Mouse (Mus musculus): Measurements from ENCODE around the gene Slc1a7. TPM values are rescaled to one million over a fixed set of nuclear protein-coding genes. Genes with fewer than 3 reads are reported as not detected.
A peak's percentile ranks its signal among the peaks of the same experiment; 100 is the strongest.

Gene Slc1a7
- 0.05 and 0.09 TPM in 2 replicates for polyA plus RNA-seq (2014; fragmentation: Nextera tagmentation; extraction: Ambion mirVana)

DNA sequence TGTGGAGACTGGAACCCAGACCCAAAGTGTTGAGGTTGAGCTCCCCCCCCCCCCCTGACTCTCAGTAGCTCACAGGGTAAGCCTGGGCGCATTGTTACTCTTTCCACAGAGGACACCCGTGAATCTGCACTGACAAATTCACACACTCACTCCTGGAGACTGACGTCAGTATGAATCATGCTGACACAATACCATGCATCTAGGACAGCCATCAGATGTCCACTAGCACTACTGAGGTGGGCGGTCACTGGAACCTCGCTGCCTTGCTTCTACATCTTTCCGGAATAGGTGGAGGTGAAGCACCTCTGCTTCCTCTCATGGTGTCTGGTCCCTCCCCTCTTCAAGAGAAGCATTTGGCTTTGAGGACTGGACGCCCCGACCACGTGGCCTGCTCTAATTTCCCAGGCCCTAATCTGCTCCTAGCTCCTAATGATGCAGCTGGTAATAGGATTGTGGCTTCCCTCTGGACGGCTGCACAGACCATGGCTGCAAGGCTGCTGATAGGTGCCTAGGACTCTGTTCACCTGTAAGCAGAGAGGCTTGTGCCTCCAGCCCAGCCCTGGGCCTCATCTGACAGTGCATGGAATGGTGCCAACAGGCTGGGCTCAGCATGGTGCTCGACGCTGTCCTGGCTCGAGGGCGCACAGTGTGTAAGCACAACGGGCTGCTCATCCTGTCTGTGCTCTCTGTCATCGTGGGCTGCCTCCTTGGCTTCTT, at the start of gene Slc1a7:
Slc1a7 (plus strand) TSS at position 367 of the 717 bp plus-strand sequence.
- Histone ChIP-seq H3K4me2 (no peak within 1 kb of the TSS), H3K27ac (ENCODE audit: low read depth) (no peak within 1 kb of the TSS), H3K9ac (no peak within 1 kb of the TSS), H3K9me3 (ENCODE audit: low read depth, low read length) (no peaks in the 10 kb centered on the region), H3K36me3 (ENCODE audit: insufficient read depth) (no peaks in the 10 kb centered on the region), H3K4me1 (ENCODE audit: insufficient read depth) (no peaks in the 10 kb centered on the region), H3K27me3 (ENCODE audit: insufficient read depth, low read length) (no peaks in the 10 kb centered on the region), H3K4me3 (ENCODE audit: low read depth, low read length) (no peak within 1 kb of the TSS)
- 73% methylated on average over 16 of the region's 16 CpGs for WGBS
- no peak for DNase-seq
- TF ChIP-seq CTCF (IDR thresholded peaks at IDR 0.05; ENCODE audit: low read depth), result no peak
- peak; percentile 41; the same call in 1 of the 2 replicates for ATAC-seq (ENCODE audit: insufficient read depth)

GRCm38 (mm10) chr4:107920336-107920735, 47.8 kb upstream of the Slc1a7 start:
- no peak for TF ChIP-seq CTCF (IDR thresholded peaks at IDR 0.05; ENCODE audit: low read depth)
- no peak overlapping the region for H3K4me3 ChIP-seq (ENCODE audit: low read depth, low read length)

DNA sequence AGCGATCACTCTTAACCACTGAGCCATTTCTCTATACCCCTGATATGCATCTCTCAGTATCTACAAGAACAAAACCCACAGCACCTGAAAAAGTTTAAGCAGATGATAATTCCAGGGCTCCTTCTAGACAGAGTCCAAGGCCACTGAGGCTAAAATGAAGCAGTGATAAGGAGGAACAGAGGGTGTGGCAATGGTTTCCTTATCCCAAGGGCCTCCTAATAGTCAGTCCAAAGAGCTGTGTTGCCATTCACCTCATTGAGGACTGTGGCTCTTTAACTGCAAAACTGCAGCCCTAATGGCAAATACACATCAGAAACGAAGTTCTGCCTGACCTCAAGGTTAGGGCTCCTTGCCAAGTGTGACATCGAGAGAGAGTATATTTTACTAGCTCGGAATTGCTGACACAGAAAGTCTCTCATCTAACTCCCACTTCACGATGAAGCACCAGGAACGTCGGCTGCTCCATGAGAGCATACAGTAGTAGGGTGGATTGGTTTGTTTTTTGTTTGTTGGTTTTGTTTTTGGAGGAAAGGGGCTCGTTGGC, 46.9 kb upstream of the Slc1a7 start:
- Histone ChIP-seq H3K27me3 (ENCODE audit: insufficient read depth, low read length) (no peaks in the 10 kb centered on the region), H3K9ac (no peak overlapping the region), H3K9me3 (ENCODE audit: low read depth, low read length) (no peaks in the 10 kb centered on the region), H3K4me1 (ENCODE audit: insufficient read depth) (peaks cover 13% of the 10 kb centered on the region), H3K27ac (ENCODE audit: low read depth) (no peak overlapping the region), H3K36me3 (ENCODE audit: insufficient read depth) (no peaks in the 10 kb centered on the region), H3K4me3 (ENCODE audit: low read depth, low read length) (no peak overlapping the region), H3K4me2 (peak overlapping the region; percentile 85; the same call in 1 of the 2 replicates)
- WGBS, result 46% methylated on average over 8 of the region's 8 CpGs
- DNase-seq (peak; percentile 79), ATAC-seq (ENCODE audit: insufficient read depth) (no peak)
- TF ChIP-seq CTCF (IDR thresholded peaks at IDR 0.05; ENCODE audit: low read depth), result no peak

More at GRCm38 (mm10) chr4:107920336-107920735, 47.8 kb upstream of the Slc1a7 start:
- H3K4me2 ChIP-seq, result no peak overlapping the region
- no peak for DNase-seq
- WGBS, result 79% methylated on average over 2 of the region's 2 CpGs
- H3K27me3 ChIP-seq (ENCODE audit: insufficient read depth, low read length), result no peaks in the 10 kb centered on the region
- no peaks in the 10 kb centered on the region for H3K36me3 ChIP-seq (ENCODE audit: insufficient read depth)
- H3K4me1 ChIP-seq (ENCODE audit: insufficient read depth), result peaks cover 13% of the 10 kb centered on the region
- H3K9ac ChIP-seq, result no peak overlapping the region
- H3K9me3 ChIP-seq (ENCODE audit: low read depth, low read length), result no peaks in the 10 kb centered on the region
- ATAC-seq (ENCODE audit: insufficient read depth), result no peak
- H3K27ac ChIP-seq (ENCODE audit: low read depth), result no peak overlapping the region

GRCm38 (mm10) chr4:107921952-107922351, 46.2 kb upstream of the Slc1a7 start:
- Histone ChIP-seq H3K27ac (ENCODE audit: low read depth) (no peak overlapping the region), H3K27me3 (ENCODE audit: insufficient read depth, low read length) (no peaks in the 10 kb centered on the region), H3K9ac (0 out of 2 replicates have a peak overlapping the region, but pooled peaks have one; percentile 37), H3K4me1 (ENCODE audit: insufficient read depth) (peaks cover 13% of the 10 kb centered on the region), H3K4me3 (ENCODE audit: low read depth, low read length) (peak overlapping the region; percentile 87), H3K4me2 (peak overlapping the region; percentile 85), H3K36me3 (ENCODE audit: insufficient read depth) (no peaks in the 10 kb centered on the region), H3K9me3 (ENCODE audit: low read depth, low read length) (no peaks in the 10 kb centered on the region)
- WGBS, result 52% methylated on average over 4 of the region's 4 CpGs
- ATAC-seq (ENCODE audit: insufficient read depth) (no peak), DNase-seq (no peak)
- TF ChIP-seq CTCF (IDR thresholded peaks at IDR 0.05; ENCODE audit: low read depth), result no peak

GRCm38 (mm10) chr4:107923145-107923802, 44.9 kb upstream of the Slc1a7 start, which contains the start of gene Cpt2:
TSS of gene Cpt2 (minus strand) at chr4:107923610.
- peak within 1 kb of the TSS; percentile 73 for H3K27ac ChIP-seq (ENCODE audit: low read depth)
- under 1% methylated on average over 38 of the region's 38 CpGs for WGBS
- no peaks in the 10 kb centered on the region for H3K36me3 ChIP-seq (ENCODE audit: insufficient read depth)
- peak; percentile 97 for ATAC-seq (ENCODE audit: insufficient read depth)
- peak within 1 kb of the TSS; percentile 85 for H3K4me2 ChIP-seq
- H3K4me3 ChIP-seq (ENCODE audit: low read depth, low read length), result peak within 1 kb of the TSS; percentile 87
- no peak; the same call in 1 of the 2 replicates for TF ChIP-seq CTCF (IDR thresholded peaks at IDR 0.05; ENCODE audit: low read depth)
- no peaks in the 10 kb centered on the region for H3K27me3 ChIP-seq (ENCODE audit: insufficient read depth, low read length)
- H3K9ac ChIP-seq, result peak within 1 kb of the TSS; percentile 90
- H3K4me1 ChIP-seq (ENCODE audit: insufficient read depth), result peaks cover 13% of the 10 kb centered on the region
- DNase-seq, result peak; percentile 99
- H3K9me3 ChIP-seq (ENCODE audit: low read depth, low read length), result no peaks in the 10 kb centered on the region

- H3K27me3 ChIP-seq (ENCODE audit: insufficient read depth, low read length), result no peaks in the 10 kb centered on the region
- peak overlapping the region; percentile 73; the same call in 1 of the 2 replicates for H3K27ac ChIP-seq (ENCODE audit: low read depth)
- no peak overlapping the region for H3K9ac ChIP-seq
- TF ChIP-seq CTCF (IDR thresholded peaks at IDR 0.05; ENCODE audit: low read depth), result no peak
- DNase-seq, result no peak
- no peaks in the 10 kb centered on the region for H3K36me3 ChIP-seq (ENCODE audit: insufficient read depth)
- H3K9me3 ChIP-seq (ENCODE audit: low read depth, low read length), result no peaks in the 10 kb centered on the region
- H3K4me1 ChIP-seq (ENCODE audit: insufficient read depth), result peaks cover 13% of the 10 kb centered on the region
- H3K4me3 ChIP-seq (ENCODE audit: low read depth, low read length), result peak overlapping the region; percentile 87
- 42% methylated on average over 7 of the region's 7 CpGs for WGBS
- H3K4me2 ChIP-seq, result peak overlapping the region; percentile 85
- ATAC-seq (ENCODE audit: insufficient read depth), result peak; percentile 36; the same call in 1 of the 2 replicates
These were observed 44.3 kb upstream of the Slc1a7 start for GRCm38 (mm10) chr4:107923803-107924194.

- H3K9ac ChIP-seq, result no peak overlapping the region
- 65% methylated on average over 2 of the region's 2 CpGs for WGBS
- ATAC-seq (ENCODE audit: insufficient read depth), result no peak
These were observed 39.9 kb upstream of the Slc1a7 start for GRCm38 (mm10) chr4:107928269-107928668.

More at GRCm38 (mm10) chr4:107928269-107928668, 39.9 kb upstream of the Slc1a7 start:
- no peaks in the 10 kb centered on the region for H3K27me3 ChIP-seq (ENCODE audit: insufficient read depth, low read length)
- no peak for DNase-seq
- H3K36me3 ChIP-seq (ENCODE audit: insufficient read depth), result no peaks in the 10 kb centered on the region
- no peak overlapping the region for H3K4me3 ChIP-seq (ENCODE audit: low read depth, low read length)
- H3K4me1 ChIP-seq (ENCODE audit: insufficient read depth), result no peaks in the 10 kb centered on the region
- H3K27ac ChIP-seq (ENCODE audit: low read depth), result no peak overlapping the region
- no peaks in the 10 kb centered on the region for H3K9me3 ChIP-seq (ENCODE audit: low read depth, low read length)
- no peak overlapping the region for H3K4me2 ChIP-seq
- TF ChIP-seq CTCF (IDR thresholded peaks at IDR 0.05; ENCODE audit: low read depth), result no peak
